Mouse (Mus musculus) liver, adult 2 months (tissue): ENCODE measurements at regions not wholly inside any gene's neighbourhood (a gene's known extent, or its start where the extent isn't known, plus 50 kb on each side); places are given as distances from the start of the nearest gene placed in this dataset.

Source experiments
- DNase-seq: peaks from one replicate; pipeline ENCODE4 v3.0.0-alpha.2; 2011; ENCODE audit warnings: low read depth, low spot score; ENCODE audit errors: extremely low read depth
- H3K27ac ChIP-seq: fragments of 200-500 bp; replicated peaks from 2 replicates; pipeline ENCODE4 v1.5.1; 2012; ENCODE audit warnings: low read depth, mild to moderate bottlenecking, control low read depth, inconsistent platforms, low read length; ENCODE audit not compliant: insufficient read depth
- H3K27me3 ChIP-seq: fragments of 200-500 bp; 2 replicates; pipeline ENCODE4 v1.6.1; 2012; ENCODE audit warnings: mild to moderate bottlenecking, moderate library complexity, low read length, inconsistent platforms; ENCODE audit not compliant: control insufficient read depth, insufficient read depth
- H3K36me3 ChIP-seq: fragments of 200-500 bp; 2 replicates; pipeline ENCODE4 v1.6.1; 2012; ENCODE audit warnings: low read length, inconsistent platforms; ENCODE audit not compliant: control insufficient read depth, insufficient read depth
- H3K4me1 ChIP-seq: fragments of 200-500 bp; 2 replicates; pipeline ENCODE4 v1.6.1; 2011; ENCODE audit warnings: low read length; ENCODE audit not compliant: control insufficient read depth, insufficient read depth
- H3K4me3 ChIP-seq: fragments of 200-500 bp; 2 replicates; pipeline ENCODE4 v1.5.1; 2011; ENCODE audit warnings: low read depth, mild to moderate bottlenecking, control low read depth, low read length, moderate library complexity; ENCODE audit not compliant: insufficient read depth
- H3K79me2 ChIP-seq: fragments of 200-500 bp; 2 replicates; pipeline ENCODE4 v1.6.1; 2012; ENCODE audit warnings: inconsistent platforms, mild to moderate bottlenecking, low read length, moderate library complexity; ENCODE audit not compliant: control insufficient read depth, insufficient read depth
- H3K9ac ChIP-seq: fragments of 200-500 bp; 2 replicates; pipeline ENCODE4 v1.6.1; 2012; ENCODE audit warnings: low read depth, mild to moderate bottlenecking, control low read depth, inconsistent platforms, low read length
- CTCF ChIP-seq: fragments of 200-500 bp; IDR thresholded peaks from 2 replicates; pipeline ENCODE4 v1.5.1; 2011; ENCODE audit warnings: low read depth, low read length, control low read depth
- POLR2A ChIP-seq: fragments of 200-500 bp; IDR thresholded peaks from 2 replicates; pipeline ENCODE4 v1.6.1; 2011; ENCODE audit warnings: low read length, control low read depth; ENCODE audit not compliant: insufficient read depth; ENCODE audit errors: extremely low read depth
- WGBS: fragments of 180-500 bp; shearing (Covaris S2); methylation state at CpG from one replicate; pipeline ENCODE4 v1.1.7; 2018; 5-methylcytosine and 5-hydroxymethylcytosine counted together

DNA sequence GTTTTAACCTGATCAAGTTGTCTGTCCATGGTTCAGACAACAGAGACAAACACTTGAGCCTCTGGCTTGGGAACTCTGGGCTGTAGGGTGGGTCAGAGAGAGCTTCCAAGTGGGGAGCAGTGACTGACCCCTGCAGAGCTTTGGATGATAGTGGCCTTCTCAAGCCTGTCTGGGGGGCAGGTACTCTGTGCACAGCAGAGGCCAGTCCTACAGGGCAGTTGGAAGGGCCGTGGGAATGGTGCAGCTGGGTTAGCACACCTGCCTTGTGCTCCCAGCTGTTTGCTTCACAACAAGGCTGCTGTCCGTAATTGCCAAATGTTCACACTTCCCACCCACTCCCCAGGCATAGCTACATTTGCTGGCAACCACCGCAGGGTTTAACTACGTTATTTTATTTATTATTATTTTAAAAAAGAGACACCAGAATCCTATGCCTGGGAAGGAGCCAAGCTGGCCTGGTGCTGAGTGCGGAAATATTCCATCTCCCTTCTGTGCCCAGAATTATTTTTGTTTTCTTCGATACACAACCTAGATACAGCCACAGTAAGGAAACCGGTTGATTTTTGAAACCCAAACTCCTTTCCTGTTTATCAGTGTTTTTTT lies 268.1 kb upstream of the Id2 start:
- no peak for DNase-seq
- TF ChIP-seq CTCF = no peak
- H3K4me1 ChIP-seq = no peaks in the 10 kb centered on the region
- H3K27me3 ChIP-seq = no peaks in the 10 kb centered on the region
- H3K4me3 ChIP-seq = no peak overlapping the region
- 74% methylated on average over 7 of the region's 7 CpGs for WGBS
- H3K27ac ChIP-seq = no peak overlapping the region
- no peaks in the 10 kb centered on the region for H3K79me2 ChIP-seq
- no peaks in the 10 kb centered on the region for H3K36me3 ChIP-seq
- H3K9ac ChIP-seq = no peak overlapping the region

DNA sequence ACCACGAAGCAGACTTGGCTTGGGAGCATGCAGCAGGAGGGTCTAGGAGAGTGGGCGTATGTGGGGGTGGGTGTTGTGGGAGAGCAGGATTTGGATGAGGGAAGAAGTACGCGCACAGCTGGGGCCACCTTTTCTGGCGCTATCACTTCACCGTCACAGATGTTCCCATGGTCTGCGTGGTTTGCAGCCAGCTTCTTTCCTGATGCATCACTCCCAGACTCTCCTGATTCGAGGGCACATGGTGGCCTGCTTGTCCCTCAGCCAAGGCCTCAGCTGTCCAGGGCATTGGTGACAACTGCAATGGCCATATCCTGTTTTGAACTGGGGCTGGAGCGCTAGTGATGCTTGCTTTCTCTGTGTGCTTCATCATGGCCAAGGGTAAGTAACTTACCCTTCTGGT lies 266.9 kb upstream of the Id2 start:
- 91% methylated on average over 9 of the region's 9 CpGs for WGBS
- H3K4me1 ChIP-seq = no peaks in the 10 kb centered on the region
- no peaks in the 10 kb centered on the region for H3K79me2 ChIP-seq

DNA sequence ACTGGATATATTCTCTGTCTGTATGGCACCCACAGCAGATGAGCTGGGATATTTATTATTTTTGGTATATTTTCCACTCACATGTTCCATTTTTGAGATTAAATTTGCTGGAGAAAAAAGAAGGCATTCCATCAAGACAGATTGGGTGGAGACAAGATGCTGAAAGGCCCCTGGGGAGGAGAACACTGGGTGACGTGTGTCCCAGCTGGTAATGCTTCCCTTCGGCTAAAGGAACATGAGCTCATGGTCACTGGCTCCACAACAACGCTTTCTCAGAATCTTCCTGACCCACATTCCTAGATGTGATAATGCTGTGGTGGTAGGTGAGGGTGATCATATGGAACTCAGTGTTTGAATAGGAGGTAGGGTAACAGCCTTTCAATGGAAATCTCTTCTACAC lies 266.4 kb upstream of the Id2 start:
- Histone ChIP-seq H3K4me3 (no peak overlapping the region), H3K4me1 (no peaks in the 10 kb centered on the region), H3K36me3 (no peaks in the 10 kb centered on the region), H3K9ac (no peak overlapping the region), H3K27me3 (no peaks in the 10 kb centered on the region), H3K79me2 (no peaks in the 10 kb centered on the region), H3K27ac (no peak overlapping the region)
- WGBS = 94% methylated on average over 3 of the region's 3 CpGs
- DNase-seq = no peak
- TF ChIP-seq CTCF (no peak), POLR2A (no peak)

More for the DNA sequence above, 266.9 kb upstream of the Id2 start:
- TF ChIP-seq CTCF = no peak
- TF ChIP-seq POLR2A = no peak
- no peak overlapping the region for H3K4me3 ChIP-seq
- no peak for DNase-seq
- H3K36me3 ChIP-seq = no peaks in the 10 kb centered on the region
- no peak overlapping the region for H3K27ac ChIP-seq
- no peaks in the 10 kb centered on the region for H3K27me3 ChIP-seq
- H3K9ac ChIP-seq = no peak overlapping the region

DNA sequence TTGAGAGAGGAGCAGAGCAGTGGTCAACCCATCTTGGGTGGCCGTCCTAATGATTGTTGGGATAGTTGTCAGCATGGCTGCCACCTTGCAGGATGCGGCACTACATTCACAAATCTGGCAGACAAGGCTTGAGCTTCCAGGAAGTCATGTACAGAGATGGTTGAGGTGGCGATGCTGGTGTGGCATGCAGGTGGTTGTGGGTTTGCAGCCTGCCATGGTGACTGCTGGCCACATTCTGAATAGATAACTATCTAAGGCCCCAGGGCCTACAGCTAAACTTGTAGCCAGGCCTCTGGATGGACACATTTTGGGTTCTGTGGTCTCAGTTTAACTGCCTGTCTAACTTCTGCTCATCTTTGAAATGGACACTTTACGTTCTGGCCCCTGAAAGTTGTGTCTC lies 265.8 kb upstream of the Id2 start:
- Histone ChIP-seq H3K4me3 (no peak overlapping the region), H3K79me2 (no peaks in the 10 kb centered on the region), H3K27ac (no peak overlapping the region), H3K4me1 (no peaks in the 10 kb centered on the region), H3K9ac (no peak overlapping the region), H3K27me3 (no peaks in the 10 kb centered on the region), H3K36me3 (no peaks in the 10 kb centered on the region)
- DNase-seq = no peak
- 97% methylated on average over 4 of the region's 4 CpGs for WGBS
- TF ChIP-seq POLR2A (no peak), CTCF (no peak)

DNA sequence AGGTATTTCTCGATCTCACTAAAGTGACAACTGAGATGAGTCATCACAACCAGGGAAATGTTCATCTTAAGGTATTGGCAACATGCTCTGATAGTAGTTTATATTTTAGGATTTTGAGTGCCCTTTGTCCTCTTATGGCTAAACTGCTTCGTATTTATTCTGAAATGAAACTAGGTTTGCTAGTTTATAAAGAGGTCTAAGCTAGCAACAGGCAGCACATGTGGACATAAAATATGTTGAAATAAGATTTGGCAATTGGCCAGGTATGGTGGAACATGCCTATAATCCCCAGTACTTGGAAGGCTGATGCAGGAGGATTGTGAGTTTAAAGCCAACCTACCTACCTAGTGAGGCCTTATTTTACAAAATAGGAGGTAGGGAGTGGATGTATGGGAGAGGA lies 263.8 kb upstream of the Id2 start:
- TF ChIP-seq CTCF (no peak), POLR2A (no peak)
- H3K9ac ChIP-seq = no peak overlapping the region
- no peaks in the 10 kb centered on the region for H3K4me1 ChIP-seq
- H3K79me2 ChIP-seq = no peaks in the 10 kb centered on the region
- H3K36me3 ChIP-seq = no peaks in the 10 kb centered on the region
- H3K4me3 ChIP-seq = no peak overlapping the region
- 74% methylated on average over 2 of the region's 2 CpGs for WGBS
- no peak overlapping the region for H3K27ac ChIP-seq
- no peaks in the 10 kb centered on the region for H3K27me3 ChIP-seq
- DNase-seq = peak; percentile 9

DNA sequence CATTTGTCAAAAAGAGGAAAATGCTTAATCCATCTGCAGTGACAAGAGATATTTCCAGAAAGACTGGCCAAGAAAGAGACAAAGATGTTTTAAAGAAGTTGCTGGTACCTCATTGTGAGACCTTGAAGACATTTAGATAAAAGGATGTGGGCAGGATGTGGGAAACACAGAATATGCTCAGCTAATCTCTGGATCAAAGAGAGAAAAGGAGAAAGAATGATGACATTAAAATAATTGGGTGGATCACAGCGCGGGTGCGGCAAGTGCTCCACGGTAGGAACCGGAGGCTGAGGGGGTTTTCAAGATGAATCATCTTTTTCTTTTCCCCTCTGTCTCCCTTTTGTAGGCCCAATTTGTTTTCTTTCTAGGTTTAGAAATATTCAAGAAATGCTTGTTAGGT lies 263.0 kb upstream of the Id2 start:
- 96% methylated on average over 5 of the region's 5 CpGs for WGBS
- H3K27me3 ChIP-seq = no peaks in the 10 kb centered on the region
- no peak for TF ChIP-seq CTCF
- H3K9ac ChIP-seq = no peak overlapping the region
- H3K4me1 ChIP-seq = no peaks in the 10 kb centered on the region
- DNase-seq = no peak
- no peaks in the 10 kb centered on the region for H3K79me2 ChIP-seq
- H3K36me3 ChIP-seq = no peaks in the 10 kb centered on the region
- H3K27ac ChIP-seq = no peak overlapping the region
- H3K4me3 ChIP-seq = no peak overlapping the region
